Mouse (Mus musculus) right cerebral cortex, postnatal 25 days (tissue): ENCODE measurements at regions not wholly inside any gene's neighbourhood (a gene's known extent, or its start where the extent isn't known, plus 50 kb on each side); places are given as distances from the start of the nearest gene placed in this dataset.

Experiments
- DNase-seq: peaks from one replicate; pipeline ENCODE4 v3.0.0; 2022

- no peak for DNase-seq
Measured at GRCm38 (mm10) chr9:90828701-90829100, 533.5 kb upstream of the Zic4 start.

GRCm38 (mm10) chr9:90830704-90831103 is 531.5 kb upstream of the Zic4 start:
- DNase-seq: no peak

- no peak for DNase-seq
Measured at GRCm38 (mm10) chr9:90833743-90834539, 528.3 kb upstream of the Zic4 start.

GRCm38 (mm10) chr9:90838184-90838926 is 523.9 kb upstream of the Zic4 start:
- no peak for DNase-seq

- DNase-seq: no peak
Measured at GRCm38 (mm10) chr9:90851044-90851443, 511.2 kb upstream of the Zic4 start.

GRCm38 (mm10) chr9:90871636-90872035 is 490.6 kb upstream of the Zic4 start:
- DNase-seq: no peak

- DNase-seq: no peak
Measured at GRCm38 (mm10) chr9:90884467-90884866, 477.7 kb upstream of the Zic4 start.

- DNase-seq: no peak
Measured at GRCm38 (mm10) chr9:90887405-90887804, 474.8 kb upstream of the Zic4 start.

- no peak for DNase-seq
Measured at GRCm38 (mm10) chr9:90890801-90891200, 471.4 kb upstream of the Zic4 start.

GRCm38 (mm10) chr9:90892816-90893215 is 469.4 kb upstream of the Zic4 start:
- DNase-seq: no peak

- DNase-seq: no peak
Measured at GRCm38 (mm10) chr9:90903557-90903956, 458.7 kb upstream of the Zic4 start.

- no peak for DNase-seq
Measured at GRCm38 (mm10) chr9:90906106-90906505, 456.1 kb upstream of the Zic4 start.

- no peak for DNase-seq
Measured at GRCm38 (mm10) chr9:90906684-90907083, 455.5 kb upstream of the Zic4 start.

GRCm38 (mm10) chr9:90954613-90955012 is 407.6 kb upstream of the Zic4 start:
- no peak for DNase-seq

- DNase-seq: no peak
Measured at GRCm38 (mm10) chr9:90961436-90961835, 400.8 kb upstream of the Zic4 start.

- no peak for DNase-seq
Measured at GRCm38 (mm10) chr9:90964043-90964442, 398.2 kb upstream of the Zic4 start.

- no peak for DNase-seq
Measured at GRCm38 (mm10) chr9:90978730-90979129, 383.5 kb upstream of the Zic4 start.

GRCm38 (mm10) chr9:90980023-90980802 is 382.0 kb upstream of the Zic4 start:
- no peak for DNase-seq

GRCm38 (mm10) chr9:90999178-90999577 is 363.0 kb upstream of the Zic4 start:
- no peak for DNase-seq

GRCm38 (mm10) chr9:91004214-91004613 is 358.0 kb upstream of the Zic4 start:
- DNase-seq: no peak

- DNase-seq: no peak
Measured at GRCm38 (mm10) chr9:91040546-91040945, 321.7 kb upstream of the Zic4 start.

GRCm38 (mm10) chr9:91048569-91048968 is 313.6 kb upstream of the Zic4 start:
- DNase-seq: no peak

GRCm38 (mm10) chr9:91053065-91053793 is 309.0 kb upstream of the Zic4 start:
- DNase-seq: no peak
